Mouse (Mus musculus): ENCODE results near the gene Treml2. TPM values are rescaled to one million over a fixed set of nuclear protein-coding genes. Genes with fewer than 3 reads are reported as not detected.

The Treml2 gene
- polyA plus RNA-seq, 1 experiment from 2014 or later = 0.37 TPM

DNA sequence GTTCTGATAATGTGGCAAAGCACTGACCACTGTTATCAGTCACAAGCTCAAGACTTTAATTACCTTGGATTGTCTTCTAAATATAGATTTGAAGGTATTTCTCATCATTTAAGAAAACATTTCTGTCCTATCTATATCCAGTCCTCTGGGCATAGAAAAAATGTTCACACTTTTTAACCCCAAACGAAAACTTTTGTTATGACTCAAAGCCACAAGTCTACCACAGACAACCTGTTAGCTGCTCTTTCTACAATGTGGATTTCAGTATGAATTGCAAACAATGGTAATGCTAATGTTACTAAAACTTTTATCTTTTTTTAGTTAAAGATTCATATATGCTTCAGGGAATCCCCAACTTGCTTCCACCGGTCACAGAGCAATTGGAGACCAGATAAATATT lies 33.2 kb downstream of the Treml2 start:
- no peak for DNase-seq (ENCODE audit: low spot score, missing footprints)
- Histone ChIP-seq H3K27ac (ENCODE audit: low read depth, low read length) (no peak overlapping the region), H3K4me2 (no peak overlapping the region), H3K36me3 (ENCODE audit: control insufficient read depth, insufficient read depth, low read length) (no peaks in the 10 kb centered on the region), H3K9me3 (ENCODE audit: control insufficient read depth, low read length) (no peaks in the 10 kb centered on the region), H3K4me3 (ENCODE audit: low read depth, low read length) (no peak overlapping the region), H3K27me3 (ENCODE audit: control insufficient read depth, insufficient read depth, low read length) (no peaks in the 10 kb centered on the region), H3K4me1 (ENCODE audit: control insufficient read depth, insufficient read depth, low read length) (no peaks in the 10 kb centered on the region), H3K9ac (ENCODE audit: low read length) (no peak overlapping the region)
- no peak for ATAC-seq (ENCODE audit: low FRiP score)
- 94% methylated on average over 2 of the region's 2 CpGs for WGBS

DNA sequence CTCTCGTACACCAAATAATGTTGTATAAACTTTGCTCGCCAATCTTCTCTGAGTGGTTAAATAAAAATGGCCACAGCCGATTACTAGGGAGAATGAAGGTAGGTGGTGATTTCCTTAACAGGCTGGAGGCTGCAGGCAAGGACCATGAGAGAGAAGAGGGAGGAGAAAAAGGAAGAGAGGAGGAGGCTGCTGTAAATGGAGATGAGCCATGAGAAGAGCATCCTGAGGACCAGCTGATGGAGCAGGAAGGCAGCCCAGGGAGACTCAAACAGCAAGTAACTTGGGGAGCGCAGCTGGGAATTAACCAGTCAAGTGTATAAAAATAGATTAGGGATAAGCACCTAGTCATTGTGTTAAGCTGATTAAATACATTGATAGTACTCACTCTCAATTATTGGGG lies 34.9 kb downstream of the Treml2 start:
- no peak for ATAC-seq (ENCODE audit: low FRiP score)
- no peaks in the 10 kb centered on the region for H3K9me3 ChIP-seq (ENCODE audit: control insufficient read depth, low read length)
- 90% methylated on average over 4 of the region's 4 CpGs for WGBS
- H3K4me2 ChIP-seq = no peak overlapping the region
- H3K4me3 ChIP-seq (ENCODE audit: low read depth, low read length) = no peak overlapping the region
- H3K4me1 ChIP-seq (ENCODE audit: control insufficient read depth, insufficient read depth, low read length) = no peaks in the 10 kb centered on the region
- H3K9ac ChIP-seq (ENCODE audit: low read length) = no peak overlapping the region
- H3K27me3 ChIP-seq (ENCODE audit: control insufficient read depth, insufficient read depth, low read length) = no peaks in the 10 kb centered on the region
- no peaks in the 10 kb centered on the region for H3K36me3 ChIP-seq (ENCODE audit: control insufficient read depth, insufficient read depth, low read length)
- no peak for DNase-seq (ENCODE audit: low spot score, missing footprints)
- H3K27ac ChIP-seq (ENCODE audit: low read depth, low read length) = no peak overlapping the region

DNA sequence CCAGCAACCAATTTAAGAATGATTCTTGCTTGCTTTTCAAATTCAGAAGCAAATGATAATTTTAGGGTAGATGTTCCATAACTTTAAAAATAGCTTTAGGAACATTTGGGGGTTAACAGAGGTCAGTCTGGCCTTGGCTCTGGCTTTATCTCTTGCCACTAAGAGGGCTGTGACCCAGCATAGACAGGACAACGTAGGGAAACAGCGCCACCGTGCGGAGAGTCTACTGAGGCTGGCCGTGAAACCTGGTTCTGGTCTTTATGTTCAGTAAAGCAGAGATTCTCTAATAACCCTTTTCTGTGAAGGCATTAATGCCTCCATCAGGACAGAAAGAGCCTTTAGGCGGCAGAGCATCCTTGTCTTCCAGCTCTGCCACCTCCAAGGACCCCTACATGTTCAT lies 37.6 kb downstream of the Treml2 start:
- 0 out of 2 replicates have a peak, but pooled peaks have one; percentile 62 for ATAC-seq (ENCODE audit: low FRiP score)
- no peaks in the 10 kb centered on the region; the same call in 1 of the 2 replicates for H3K4me1 ChIP-seq (ENCODE audit: control insufficient read depth, insufficient read depth, low read length)
- no peak overlapping the region for H3K4me3 ChIP-seq (ENCODE audit: low read depth, low read length)
- H3K27me3 ChIP-seq (ENCODE audit: control insufficient read depth, insufficient read depth, low read length) = no peaks in the 10 kb centered on the region
- no peak overlapping the region for H3K9ac ChIP-seq (ENCODE audit: low read length)
- H3K4me2 ChIP-seq = no peak overlapping the region
- WGBS = 0% methylated on average over 6 of the region's 6 CpGs
- DNase-seq (ENCODE audit: low spot score, missing footprints) = peak; percentile 98
- no peak overlapping the region for H3K27ac ChIP-seq (ENCODE audit: low read depth, low read length)
- no peaks in the 10 kb centered on the region for H3K9me3 ChIP-seq (ENCODE audit: control insufficient read depth, low read length)
- no peaks in the 10 kb centered on the region for H3K36me3 ChIP-seq (ENCODE audit: control insufficient read depth, insufficient read depth, low read length)

GRCm38 (mm10) chr17:48340267-48340666 lies 41.0 kb downstream of the Treml2 start:
- WGBS = 85% methylated on average over 1 of the region's 1 CpGs
- no peak overlapping the region for H3K27ac ChIP-seq (ENCODE audit: low read depth, low read length)
- H3K36me3 ChIP-seq (ENCODE audit: control insufficient read depth, insufficient read depth, low read length) = no peaks in the 10 kb centered on the region
- no peaks in the 10 kb centered on the region; the same call in 1 of the 2 replicates for H3K4me1 ChIP-seq (ENCODE audit: control insufficient read depth, insufficient read depth, low read length)
- H3K9ac ChIP-seq (ENCODE audit: low read length) = no peak overlapping the region
- H3K9me3 ChIP-seq (ENCODE audit: control insufficient read depth, low read length) = no peaks in the 10 kb centered on the region
- no peak overlapping the region for H3K4me2 ChIP-seq
- no peaks in the 10 kb centered on the region for H3K27me3 ChIP-seq (ENCODE audit: control insufficient read depth, insufficient read depth, low read length)
- no peak overlapping the region for H3K4me3 ChIP-seq (ENCODE audit: low read depth, low read length)
- DNase-seq (ENCODE audit: low spot score, missing footprints) (peak; percentile 76), ATAC-seq (ENCODE audit: low FRiP score) (no peak)

DNA sequence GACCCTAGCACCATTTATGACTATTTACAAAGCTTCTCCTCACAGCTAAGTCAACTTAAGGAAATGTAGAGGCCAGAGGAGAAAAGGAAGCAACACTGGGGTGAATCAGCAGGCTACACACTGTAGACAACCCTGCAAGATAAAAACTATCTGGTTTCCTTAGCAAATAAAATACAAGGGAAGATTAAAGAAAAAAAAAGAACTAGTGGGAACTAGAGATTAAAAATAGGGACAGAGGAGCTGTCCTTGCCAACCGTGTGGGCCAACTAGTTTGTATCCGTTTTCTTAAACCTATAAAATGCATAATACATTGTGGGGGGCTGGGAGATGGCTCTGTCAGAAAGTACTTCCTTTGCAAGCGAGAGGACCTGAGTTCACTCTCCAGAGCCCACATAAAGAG lies 42.6 kb downstream of the Treml2 start:
- H3K9me3 ChIP-seq (ENCODE audit: control insufficient read depth, low read length) = no peaks in the 10 kb centered on the region
- DNase-seq (ENCODE audit: low spot score, missing footprints) (peak; percentile 19), ATAC-seq (ENCODE audit: low FRiP score) (no peak)
- 78% methylated on average over 3 of the region's 3 CpGs for WGBS
- no peak overlapping the region for H3K9ac ChIP-seq (ENCODE audit: low read length)
- H3K4me1 ChIP-seq (ENCODE audit: control insufficient read depth, insufficient read depth, low read length) = no peaks in the 10 kb centered on the region; the same call in 1 of the 2 replicates
- H3K4me2 ChIP-seq = no peak overlapping the region
- H3K27me3 ChIP-seq (ENCODE audit: control insufficient read depth, insufficient read depth, low read length) = no peaks in the 10 kb centered on the region
- no peaks in the 10 kb centered on the region for H3K36me3 ChIP-seq (ENCODE audit: control insufficient read depth, insufficient read depth, low read length)
- H3K27ac ChIP-seq (ENCODE audit: low read depth, low read length) = no peak overlapping the region
- H3K4me3 ChIP-seq (ENCODE audit: low read depth, low read length) = no peak overlapping the region

DNA sequence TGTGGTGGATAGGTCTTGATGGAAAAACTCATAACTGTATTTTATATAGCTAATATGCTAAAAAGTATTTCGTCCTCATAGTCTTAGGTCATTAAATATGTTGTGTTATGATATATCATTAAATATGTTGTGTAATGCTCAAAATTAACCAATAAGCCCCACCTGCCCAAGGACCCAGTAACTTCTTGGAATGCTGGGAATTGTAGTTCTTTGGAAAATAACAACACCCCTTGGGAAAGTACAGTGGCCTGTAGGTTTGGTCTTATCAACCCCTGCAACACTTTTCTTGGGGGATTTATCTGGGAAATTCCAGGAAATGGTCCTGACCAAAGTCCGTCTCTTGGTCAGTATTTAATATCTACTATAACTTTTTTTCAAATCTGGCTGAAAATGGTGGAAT lies 43.8 kb downstream of the Treml2 start:
- no peaks in the 10 kb centered on the region for H3K36me3 ChIP-seq (ENCODE audit: control insufficient read depth, insufficient read depth, low read length)
- no peak overlapping the region for H3K9ac ChIP-seq (ENCODE audit: low read length)
- no peaks in the 10 kb centered on the region for H3K9me3 ChIP-seq (ENCODE audit: control insufficient read depth, low read length)
- H3K4me2 ChIP-seq = no peak overlapping the region
- no peaks in the 10 kb centered on the region for H3K27me3 ChIP-seq (ENCODE audit: control insufficient read depth, insufficient read depth, low read length)
- no peak for ATAC-seq (ENCODE audit: low FRiP score)
- no peak overlapping the region for H3K27ac ChIP-seq (ENCODE audit: low read depth, low read length)
- DNase-seq (ENCODE audit: low spot score, missing footprints) = no peak
- H3K4me3 ChIP-seq (ENCODE audit: low read depth, low read length) = no peak overlapping the region
- no peaks in the 10 kb centered on the region; the same call in 1 of the 2 replicates for H3K4me1 ChIP-seq (ENCODE audit: control insufficient read depth, insufficient read depth, low read length)
- 88% methylated on average over 2 of the region's 2 CpGs for WGBS

DNA sequence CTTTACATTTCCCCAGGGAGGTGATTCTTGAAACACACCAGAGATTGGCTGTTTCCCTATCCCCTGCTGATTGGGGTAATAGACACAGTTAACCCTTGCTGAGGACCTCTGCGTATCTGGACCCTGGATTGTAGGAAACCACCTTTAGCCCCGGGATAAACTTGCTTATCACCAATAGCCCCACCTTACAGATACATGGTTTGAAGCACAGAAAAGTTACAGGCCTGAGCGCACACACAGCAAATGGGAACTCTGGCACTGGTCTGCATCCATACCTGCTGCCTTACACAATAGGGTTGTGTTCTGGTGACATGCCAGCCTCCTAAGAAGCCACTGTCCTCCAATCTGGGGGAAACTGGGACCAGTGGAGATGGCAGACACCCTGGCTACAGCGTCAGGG lies 46.5 kb downstream of the Treml2 start:
- WGBS = 84% methylated on average over 4 of the region's 4 CpGs
- Histone ChIP-seq H3K4me3 (ENCODE audit: low read depth, low read length) (no peak overlapping the region), H3K27ac (ENCODE audit: low read depth, low read length) (no peak overlapping the region), H3K27me3 (ENCODE audit: control insufficient read depth, insufficient read depth, low read length) (no peaks in the 10 kb centered on the region), H3K4me2 (no peak overlapping the region), H3K9me3 (ENCODE audit: control insufficient read depth, low read length) (no peaks in the 10 kb centered on the region), H3K9ac (ENCODE audit: low read length) (no peak overlapping the region), H3K4me1 (ENCODE audit: control insufficient read depth, insufficient read depth, low read length) (no peaks in the 10 kb centered on the region), H3K36me3 (ENCODE audit: control insufficient read depth, insufficient read depth, low read length) (no peaks in the 10 kb centered on the region)
- no peak for DNase-seq (ENCODE audit: low spot score, missing footprints)
- no peak for ATAC-seq (ENCODE audit: low FRiP score)

DNA sequence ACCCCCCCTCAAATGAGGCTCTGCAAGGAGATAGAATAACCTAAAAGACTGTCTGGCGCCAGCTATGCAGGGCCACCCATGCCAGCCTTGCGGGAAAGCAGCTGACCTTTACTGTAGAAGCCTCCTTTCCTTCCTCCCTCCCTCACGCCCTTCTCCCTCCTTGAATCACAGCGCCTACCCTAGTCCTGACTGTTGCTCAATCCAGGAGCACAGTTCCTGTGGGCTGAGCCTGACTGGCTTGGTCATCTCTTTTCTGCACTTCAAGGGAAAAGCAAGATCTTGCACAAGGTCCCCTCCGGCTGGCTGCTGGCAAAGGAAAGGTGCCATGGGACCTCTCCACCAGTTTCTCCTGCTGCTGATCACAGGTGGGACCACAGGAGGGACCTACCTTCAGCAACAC lies 46.9 kb downstream of the Treml2 start, which contains the start of gene Trem2:
Gene Trem2 (plus strand): TSS at position 171 of the 400 bp plus-strand sequence.
- Histone ChIP-seq H3K9ac (ENCODE audit: low read length) (no peak within 1 kb of the TSS), H3K4me1 (ENCODE audit: control insufficient read depth, insufficient read depth, low read length) (no peaks in the 10 kb centered on the region), H3K4me3 (ENCODE audit: low read depth, low read length) (no peak within 1 kb of the TSS), H3K9me3 (ENCODE audit: control insufficient read depth, low read length) (no peaks in the 10 kb centered on the region), H3K36me3 (ENCODE audit: control insufficient read depth, insufficient read depth, low read length) (no peaks in the 10 kb centered on the region), H3K27me3 (ENCODE audit: control insufficient read depth, insufficient read depth, low read length) (no peaks in the 10 kb centered on the region), H3K4me2 (no peak within 1 kb of the TSS), H3K27ac (ENCODE audit: low read depth, low read length) (no peak within 1 kb of the TSS)
- WGBS = 87% methylated on average over 5 of the region's 5 CpGs
- ATAC-seq (ENCODE audit: low FRiP score) (no peak), DNase-seq (ENCODE audit: low spot score, missing footprints) (no peak)

- DNase-seq (ENCODE audit: low spot score, missing footprints) (no peak), ATAC-seq (ENCODE audit: low FRiP score) (no peak)
- Histone ChIP-seq H3K27ac (ENCODE audit: low read depth, low read length) (no peak overlapping the region), H3K4me3 (ENCODE audit: low read depth, low read length) (no peak overlapping the region), H3K4me2 (no peak overlapping the region), H3K9ac (ENCODE audit: low read length) (no peak overlapping the region), H3K4me1 (ENCODE audit: control insufficient read depth, insufficient read depth, low read length) (no peaks in the 10 kb centered on the region), H3K9me3 (ENCODE audit: control insufficient read depth, low read length) (no peaks in the 10 kb centered on the region), H3K27me3 (ENCODE audit: control insufficient read depth, insufficient read depth, low read length) (no peaks in the 10 kb centered on the region), H3K36me3 (ENCODE audit: control insufficient read depth, insufficient read depth, low read length) (no peaks in the 10 kb centered on the region)
- WGBS = 77% methylated on average over 4 of the region's 4 CpGs
These were observed 47.5 kb downstream of the Treml2 start for GRCm38 (mm10) chr17:48346834-48347233.

DNA sequence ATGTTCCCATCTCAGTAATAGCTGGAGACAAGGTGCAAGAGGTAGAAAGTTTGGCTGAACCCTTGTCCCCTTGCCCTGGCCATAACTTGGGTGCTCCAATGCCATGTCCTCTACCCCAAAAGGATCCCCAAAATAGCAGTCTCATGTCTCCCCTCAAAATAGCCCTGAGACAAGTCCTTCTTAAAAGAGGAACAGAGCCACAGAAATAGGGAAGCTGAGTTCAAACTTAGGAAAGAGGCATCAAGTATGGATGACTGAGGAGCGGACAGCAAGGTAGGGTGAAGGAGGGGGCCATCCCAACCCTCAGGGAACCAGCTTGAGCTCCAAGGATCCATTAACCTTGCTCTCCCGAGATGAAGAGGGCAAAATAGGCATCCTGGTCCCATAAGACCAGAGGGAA lies 48.0 kb downstream of the Treml2 start:
- H3K4me1 ChIP-seq (ENCODE audit: control insufficient read depth, insufficient read depth, low read length) = no peaks in the 10 kb centered on the region
- H3K9ac ChIP-seq (ENCODE audit: low read length) = no peak overlapping the region
- no peak overlapping the region for H3K4me3 ChIP-seq (ENCODE audit: low read depth, low read length)
- 84% methylated on average over 2 of the region's 2 CpGs for WGBS
- ATAC-seq (ENCODE audit: low FRiP score) (no peak), DNase-seq (ENCODE audit: low spot score, missing footprints) (no peak)
- H3K27me3 ChIP-seq (ENCODE audit: control insufficient read depth, insufficient read depth, low read length) = no peaks in the 10 kb centered on the region
- H3K36me3 ChIP-seq (ENCODE audit: control insufficient read depth, insufficient read depth, low read length) = no peaks in the 10 kb centered on the region
- H3K9me3 ChIP-seq (ENCODE audit: control insufficient read depth, low read length) = no peaks in the 10 kb centered on the region
- H3K27ac ChIP-seq (ENCODE audit: low read depth, low read length) = no peak overlapping the region
- no peak overlapping the region for H3K4me2 ChIP-seq

Data from midbrain, embryonic 11.5 days (tissue).